Mouse (Mus musculus) heart, embryonic 16.5 days (tissue): Measurements from ENCODE around the gene Adcy9. TPM values are rescaled to one million over a fixed set of nuclear protein-coding genes. Genes with fewer than 3 reads are reported as not detected.

Source experiments
- ATAC-seq: fragments of 200-750 bp; cut with Nextera tagmentation; replicated peaks from 2 replicates; pipeline ENCODE4 v1.8.0; 2017; ENCODE audit warnings: moderate number of reproducible peaks; ENCODE audit not compliant: insufficient read depth, low FRiP score; ENCODE audit errors: extremely low read depth
- H3K27ac ChIP-seq: fragments of 300-500 bp; sonication (generic); 2 replicates; pipeline ENCODE4 v1.5.1; 2014; ENCODE audit warnings: mild to moderate bottlenecking, low read length, control low read depth, moderate library complexity
- H3K27me3 ChIP-seq: fragments of 300-500 bp; sonication (generic); 2 replicates; pipeline ENCODE4 v1.6.1; 2014; ENCODE audit warnings: low read length, mixed read lengths; ENCODE audit not compliant: control insufficient read depth, insufficient read depth
- H3K36me3 ChIP-seq: fragments of 300-500 bp; sonication (generic); 2 replicates; pipeline ENCODE4 v1.6.1; 2014; ENCODE audit not compliant: control insufficient read depth, insufficient read depth
- H3K4me1 ChIP-seq: fragments of 300-500 bp; sonication (generic); 2 replicates; pipeline ENCODE4 v1.6.1; 2014; ENCODE audit warnings: low read length, mixed read lengths; ENCODE audit not compliant: control insufficient read depth, insufficient read depth
- H3K4me2 ChIP-seq: fragments of 300-500 bp; sonication (generic); 2 replicates; pipeline ENCODE4 v1.6.1; 2014; ENCODE audit warnings: low read depth, mild to moderate bottlenecking, control low read depth, low read length
- H3K4me3 ChIP-seq: fragments of 300-500 bp; sonication (generic); 2 replicates; pipeline ENCODE4 v1.5.1; 2014; ENCODE audit warnings: mild to moderate bottlenecking, control low read depth, low read length
- H3K9ac ChIP-seq: fragments of 300-500 bp; sonication (generic); 2 replicates; pipeline ENCODE4 v1.6.1; 2014; ENCODE audit warnings: low read length, control low read depth
- H3K9me3 ChIP-seq: fragments of 300-500 bp; sonication (generic); replicated peaks from 2 replicates; pipeline ENCODE4 v1.6.1; 2016; ENCODE audit warnings: low read length; ENCODE audit not compliant: control insufficient read depth
- WGBS: fragments of 180-500 bp; shearing (Covaris S2); extraction: QIAGEN DNeasy Blood & Tissue Kit; methylation state at CpG from one replicate; pipeline ENCODE4 v1.1.7; 2014; 5-methylcytosine and 5-hydroxymethylcytosine counted together
- polyA plus RNA-seq: library from polyadenylated mRNA; unstranded; fragments of >200 nt; fragmentation: Nextera tagmentation; extraction: Ambion mirVana; gene quantifications from 2 replicates; pipeline ENCODE4 v1.2.1, GENCODE M21; 2015

The Adcy9 gene
- polyA plus RNA-seq, 1 experiment from 2014 or later, result 1.1 TPM

- H3K27ac ChIP-seq, result no peak overlapping the region
- no peak overlapping the region for H3K4me2 ChIP-seq
- WGBS, result 71% methylated on average over 5 of the region's 5 CpGs
- H3K9ac ChIP-seq, result no peak overlapping the region
- no peak for ATAC-seq
- no peak overlapping the region for H3K4me3 ChIP-seq
- H3K36me3 ChIP-seq, result no peaks in the 10 kb centered on the region
- peaks cover 7% of the 10 kb centered on the region; the same call in 1 of the 2 replicates for H3K4me1 ChIP-seq
- no peaks in the 10 kb centered on the region for H3K9me3 ChIP-seq
- H3K27me3 ChIP-seq, result 0 out of 2 replicates have a peak, but pooled peaks cover 2% of the 10 kb centered on the region
These were observed 3.3 kb upstream of the Adcy9 start for GRCm38 (mm10) chr16:4423613-4424012.

GRCm38 (mm10) chr16:4422991-4423390 is 2.7 kb upstream of the Adcy9 start:
- peaks cover 7% of the 10 kb centered on the region; the same call in 1 of the 2 replicates for H3K4me1 ChIP-seq
- H3K4me2 ChIP-seq, result no peak overlapping the region
- WGBS, result 88% methylated on average over 3 of the region's 3 CpGs
- ATAC-seq, result no peak
- peaks cover 8% of the 10 kb centered on the region for H3K27me3 ChIP-seq
- no peak overlapping the region for H3K9ac ChIP-seq
- H3K4me3 ChIP-seq, result no peak overlapping the region
- H3K36me3 ChIP-seq, result no peaks in the 10 kb centered on the region
- H3K9me3 ChIP-seq, result no peaks in the 10 kb centered on the region
- H3K27ac ChIP-seq, result no peak overlapping the region

DNA sequence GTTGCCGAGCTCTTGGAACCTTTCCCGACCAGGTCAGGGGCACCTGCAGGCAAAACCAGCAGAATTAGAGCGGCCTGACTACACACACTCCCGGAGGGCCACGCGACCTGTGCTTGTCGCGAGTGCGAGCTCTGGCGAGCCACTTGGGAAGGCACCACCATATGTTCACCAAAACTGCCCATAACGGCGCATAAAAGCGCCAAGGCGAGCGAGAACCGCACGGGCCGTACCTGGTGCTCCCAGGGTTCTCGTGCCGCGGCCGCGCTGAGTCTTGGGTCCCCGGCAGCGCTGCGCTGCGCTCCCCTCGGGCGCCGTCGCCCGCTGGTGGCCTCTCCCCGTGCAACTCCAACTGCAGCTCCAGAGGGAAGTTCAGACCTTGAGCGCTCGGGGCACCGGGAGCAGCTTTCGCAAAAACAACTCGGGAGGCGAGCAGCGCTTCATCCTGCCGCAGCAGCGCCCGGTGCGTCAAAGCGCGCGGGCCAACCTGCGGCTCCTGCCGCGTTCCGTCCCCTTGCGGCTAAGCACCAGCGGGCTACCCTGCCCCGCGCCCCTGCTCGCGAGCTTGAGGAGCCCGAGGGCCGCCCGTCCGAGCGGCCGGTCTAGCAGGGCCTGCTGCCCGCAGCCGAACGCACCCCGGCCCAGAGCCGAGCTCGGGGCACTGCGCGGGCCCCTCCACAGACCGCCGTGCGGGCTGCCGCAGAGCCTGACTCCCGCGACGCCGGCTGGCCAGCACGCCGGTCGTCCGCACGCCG is 576 bp downstream of the Adcy9 start:
- Histone ChIP-seq H3K27ac (peak overlapping the region; percentile 79), H3K9ac (peak overlapping the region; percentile 88), H3K27me3 (peaks cover 14% of the 10 kb centered on the region), H3K9me3 (no peaks in the 10 kb centered on the region), H3K4me1 (peaks cover 14% of the 10 kb centered on the region), H3K4me2 (peak overlapping the region; percentile 99), H3K36me3 (no peaks in the 10 kb centered on the region), H3K4me3 (peak overlapping the region; percentile 87)
- ATAC-seq, result peak; percentile 59
- WGBS, result under 1% methylated on average over 75 of the region's 85 CpGs

DNA sequence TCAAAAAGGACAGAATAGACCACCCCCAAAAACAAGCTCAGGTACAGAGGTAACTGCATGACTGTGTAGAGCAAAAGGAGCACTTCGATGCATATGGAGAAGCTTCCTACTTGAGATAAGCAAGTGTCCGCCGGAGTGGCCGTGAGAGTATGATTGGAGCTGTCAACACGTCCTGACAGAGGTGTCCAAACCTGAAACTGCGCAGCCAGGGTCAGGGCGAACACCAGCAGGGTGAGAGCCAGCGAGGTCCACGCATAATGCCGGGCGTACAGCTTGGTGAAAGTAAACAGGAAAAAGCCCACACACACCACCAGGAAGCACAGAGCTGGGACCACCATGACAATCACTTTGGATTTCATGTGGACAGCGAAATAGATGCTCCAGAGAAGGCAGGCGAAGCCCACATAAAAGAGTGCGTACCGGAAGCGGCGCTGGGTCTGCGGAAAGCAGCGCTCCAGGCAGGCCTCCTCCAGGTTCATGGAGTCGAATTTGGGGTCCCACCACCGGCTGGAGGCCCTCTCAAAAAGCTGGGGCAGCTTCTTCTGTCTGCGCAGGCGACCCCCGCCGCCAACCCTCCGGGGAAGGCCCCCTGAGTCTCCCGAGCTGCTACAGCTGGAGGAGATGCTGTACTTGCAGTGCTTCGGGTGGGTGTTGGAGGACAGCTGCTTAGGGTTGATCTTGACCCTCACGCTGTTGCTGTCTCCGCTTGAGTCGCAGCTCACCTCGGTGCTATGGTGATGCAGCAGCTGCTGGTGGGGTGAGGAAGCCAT is 1.3 kb downstream of the Adcy9 start:
- peaks cover 14% of the 10 kb centered on the region for H3K27me3 ChIP-seq
- H3K36me3 ChIP-seq, result no peaks in the 10 kb centered on the region
- peaks cover 21% of the 10 kb centered on the region for H3K4me1 ChIP-seq
- peak overlapping the region; percentile 87 for H3K4me3 ChIP-seq
- 8% methylated on average over 32 of the region's 32 CpGs for WGBS
- H3K4me2 ChIP-seq, result peak overlapping the region; percentile 99
- 0 out of 2 replicates have a peak, but pooled peaks have one; percentile 12 for ATAC-seq
- H3K9me3 ChIP-seq, result no peaks in the 10 kb centered on the region
- H3K9ac ChIP-seq, result peak overlapping the region; percentile 88
- no peak overlapping the region for H3K27ac ChIP-seq

GRCm38 (mm10) chr16:4418072-4418471 is 2.2 kb downstream of the Adcy9 start:
- no peak for ATAC-seq
- no peak overlapping the region for H3K9ac ChIP-seq
- no peak overlapping the region for H3K4me3 ChIP-seq
- peak overlapping the region; percentile 99; the same call in 1 of the 2 replicates for H3K4me2 ChIP-seq
- H3K9me3 ChIP-seq, result no peaks in the 10 kb centered on the region
- H3K4me1 ChIP-seq, result peaks cover 21% of the 10 kb centered on the region
- peaks cover 12% of the 10 kb centered on the region for H3K27me3 ChIP-seq
- WGBS, result 95% methylated on average over 11 of the region's 11 CpGs
- no peak overlapping the region for H3K27ac ChIP-seq
- no peaks in the 10 kb centered on the region for H3K36me3 ChIP-seq

- Histone ChIP-seq H3K4me1 (peaks cover 21% of the 10 kb centered on the region), H3K4me2 (peak overlapping the region; percentile 26; the same call in 1 of the 2 replicates), H3K9me3 (no peaks in the 10 kb centered on the region), H3K36me3 (no peaks in the 10 kb centered on the region), H3K27me3 (peaks cover 12% of the 10 kb centered on the region), H3K4me3 (peak overlapping the region; percentile 14; the same call in 1 of the 2 replicates), H3K9ac (no peak overlapping the region), H3K27ac (no peak overlapping the region)
- WGBS, result 68% methylated on average over 7 of the region's 7 CpGs
- no peak for ATAC-seq
These were observed 2.8 kb downstream of the Adcy9 start for GRCm38 (mm10) chr16:4417455-4417854.

GRCm38 (mm10) chr16:4414881-4415585 is 5.3 kb downstream of the Adcy9 start:
- WGBS, result 74% methylated on average over 8 of the region's 8 CpGs
- no peak for ATAC-seq
- no peak overlapping the region for H3K9ac ChIP-seq
- H3K27ac ChIP-seq, result no peak overlapping the region
- H3K4me3 ChIP-seq, result no peak overlapping the region
- no peaks in the 10 kb centered on the region for H3K9me3 ChIP-seq
- H3K36me3 ChIP-seq, result no peaks in the 10 kb centered on the region
- H3K27me3 ChIP-seq, result peaks cover 12% of the 10 kb centered on the region
- no peak overlapping the region for H3K4me2 ChIP-seq
- peaks cover 19% of the 10 kb centered on the region for H3K4me1 ChIP-seq

DNA sequence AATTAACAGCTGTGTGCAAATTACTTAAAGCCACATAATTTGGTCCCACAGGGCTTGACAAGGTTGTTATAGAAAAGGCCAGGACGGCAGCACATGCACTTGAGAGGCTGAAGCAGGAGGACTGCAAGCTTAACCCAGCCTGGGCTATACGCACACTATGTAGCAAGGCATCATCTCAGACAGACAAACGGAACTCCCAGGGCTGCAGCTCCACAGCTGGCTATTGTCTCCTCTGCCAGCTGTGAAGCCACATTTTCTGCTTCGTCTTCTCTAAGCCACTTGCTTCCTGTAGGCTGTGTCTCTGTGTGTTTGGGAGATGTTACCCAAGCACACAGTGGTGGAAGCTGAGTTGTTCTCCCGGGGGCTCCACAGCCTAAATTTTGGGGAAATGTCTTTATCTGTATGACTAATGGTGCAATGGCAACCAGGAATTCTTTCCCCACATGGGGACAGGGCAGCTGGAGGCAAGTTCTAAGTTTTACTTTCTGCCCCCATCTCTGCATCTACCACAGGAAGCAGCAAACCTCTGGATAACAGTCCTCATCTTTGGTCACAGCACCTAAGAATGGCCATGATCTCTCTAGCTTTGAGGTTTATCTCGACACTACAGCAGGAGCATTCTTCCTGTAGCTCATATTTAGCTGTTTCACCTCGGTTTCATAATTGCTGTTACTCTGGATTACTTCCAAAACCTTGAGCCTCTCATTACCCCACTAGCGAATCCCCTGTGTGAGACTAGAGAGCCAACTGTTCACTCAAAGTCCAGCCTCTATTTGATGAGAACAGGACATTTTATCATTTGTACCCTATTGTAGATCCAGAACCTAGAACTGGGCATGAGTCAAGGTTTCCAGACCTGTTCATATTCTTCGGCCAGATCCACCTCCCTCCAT is 6.1 kb downstream of the Adcy9 start:
- H3K27me3 ChIP-seq, result peaks cover 12% of the 10 kb centered on the region
- WGBS, result 67% methylated on average over 9 of the region's 9 CpGs
- H3K27ac ChIP-seq, result no peak overlapping the region

More for the DNA sequence above, 6.1 kb downstream of the Adcy9 start:
- Histone ChIP-seq H3K4me3 (no peak overlapping the region), H3K4me1 (peaks cover 19% of the 10 kb centered on the region), H3K4me2 (no peak overlapping the region), H3K9me3 (no peaks in the 10 kb centered on the region), H3K9ac (no peak overlapping the region), H3K36me3 (no peaks in the 10 kb centered on the region)
- ATAC-seq, result no peak
